Mouse (Mus musculus) gastrocnemius, adult 18-20 months (tissue): Measurements from ENCODE around the gene Sit1. TPM values are rescaled to one million over a fixed set of nuclear protein-coding genes. Genes with fewer than 3 reads are reported as not detected.

Source experiments
- DNase-seq: peaks from one replicate; pipeline ENCODE4 v3.0.0; 2021; ENCODE audit warnings: low spot score
- total RNA-seq, 2 experiments: library from RNA; stranded (reverse); gene quantifications; 2 replicates each; pipeline ENCODE4 v1.2.3; 2021

Sit1 gene
- total RNA-seq, 2 experiments from 2014 or later: not detected

GRCm38 (mm10) chr4:43470301-43470700 is 13.2 kb downstream of the Sit1 start:
- no peak for DNase-seq

GRCm38 (mm10) chr4:43466872-43467271 is 16.7 kb downstream of the Sit1 start:
- no peak for DNase-seq

- DNase-seq: no peak
These were observed 17.6 kb downstream of the Sit1 start for GRCm38 (mm10) chr4:43465935-43466334.

GRCm38 (mm10) chr4:43463102-43463501 is 20.4 kb downstream of the Sit1 start:
- no peak for DNase-seq

GRCm38 (mm10) chr4:43457124-43457523 is 26.4 kb downstream of the Sit1 start:
- DNase-seq: no peak

- no peak for DNase-seq
These were observed 27.1 kb downstream of the Sit1 start for GRCm38 (mm10) chr4:43456470-43456869.

GRCm38 (mm10) chr4:43454041-43454836 is 29.3 kb downstream of the Sit1 start, which contains the start of gene Cd72:
Gene Cd72, minus strand, starts transcription at chr4:43454628.
- no peak for DNase-seq

- no peak for DNase-seq
These were observed 30.1 kb downstream of the Sit1 start for GRCm38 (mm10) chr4:43453413-43453812.

GRCm38 (mm10) chr4:43452315-43452714 is 31.2 kb downstream of the Sit1 start:
- no peak for DNase-seq

GRCm38 (mm10) chr4:43448554-43448953 is 35.0 kb downstream of the Sit1 start:
- peak; percentile 49 for DNase-seq

- DNase-seq: peak; percentile 66
These were observed 36.3 kb downstream of the Sit1 start for GRCm38 (mm10) chr4:43447251-43447650.

GRCm38 (mm10) chr4:43443511-43443910 is 40.0 kb downstream of the Sit1 start:
- DNase-seq: no peak

- DNase-seq: peak; percentile 43
These were observed 40.8 kb downstream of the Sit1 start for GRCm38 (mm10) chr4:43442456-43443361.

GRCm38 (mm10) chr4:43442044-43442443 is 41.5 kb downstream of the Sit1 start:
- DNase-seq: peak; percentile 100

- no peak for DNase-seq
These were observed 41.9 kb downstream of the Sit1 start, which contains the start of gene Tesk1 for GRCm38 (mm10) chr4:43441639-43442038. Gene Tesk1, plus strand, starts transcription at chr4:43441939.

GRCm38 (mm10) chr4:43432832-43433231 is 50.7 kb downstream of the Sit1 start:
- DNase-seq: no peak

Other genes starting within 250 kb of the Sit1 start
- gene Atp8b5, start 216.6 kb downstream of the Sit1 start, total RNA-seq: not detected
- 10 to 100 TPM; 28.5 to 36.3 TPM for gene Rusc2, start 101.8 kb downstream of the Sit1 start, total RNA-seq
- gene Fam166b, start 54.6 kb downstream of the Sit1 start, total RNA-seq: not detected
- 10 to 100 TPM; 56.2 to 60.8 TPM for gene Tesk1, start 41.8 kb downstream of the Sit1 start, total RNA-seq
- gene Cd72, start 29.1 kb downstream of the Sit1 start, total RNA-seq: under 1 TPM in 1 of 2 experiments, not detected in 1; 0.21 TPM
- 10 to 100 TPM; 21.9 to 26.8 TPM for gene Ccdc107, start 9.2 kb upstream of the Sit1 start, total RNA-seq
- gene Arhgef39, start 16.0 kb upstream of the Sit1 start, total RNA-seq: not detected
- 1 to 10 TPM; 1.4 to 2.6 TPM for gene Car9, start 23.2 kb upstream of the Sit1 start, total RNA-seq
- 1,000 to 10,000 TPM; 6,886 to 8,782 TPM for gene Tpm2, start 40.0 kb upstream of the Sit1 start, total RNA-seq
- 10 to 100 TPM; 29.9 to 41.5 TPM for gene Creb3, start 78.6 kb upstream of the Sit1 start, total RNA-seq
- gene Tln1, start 79.0 kb upstream of the Sit1 start, total RNA-seq: 10 to 100 TPM; 50.6 to 64.8 TPM
- gene Rgp1, start 95.0 kb upstream of the Sit1 start, total RNA-seq: 10 to 100 TPM; 19.9 to 20.7 TPM
- gene Gba2, start 95.1 kb upstream of the Sit1 start, total RNA-seq: 1 to 10 TPM; 4.3 to 4.6 TPM
- gene Msmp, start 100.8 kb upstream of the Sit1 start, total RNA-seq: under 1 TPM in 1 of 2 experiments, not detected in 1; 0.55 TPM
- 10 to 100 TPM; 35.2 to 38.7 TPM for gene Npr2, start 148.2 kb upstream of the Sit1 start, total RNA-seq
- not detected for gene Spag8, start 169.9 kb upstream of the Sit1 start, total RNA-seq
- 10 to 100 TPM; 37.4 to 44.9 TPM for gene Hint2, start 172.7 kb upstream of the Sit1 start, total RNA-seq
- 10 to 100 TPM; 10.9 to 12.7 TPM for gene Tmem8b, start 185.2 kb upstream of the Sit1 start, total RNA-seq
- under 1 TPM; 0.09 to 0.16 TPM for gene Fam221b, start 185.4 kb upstream of the Sit1 start, total RNA-seq
- gene Olfr70, start 217.1 kb upstream of the Sit1 start, total RNA-seq: not detected
- not detected for gene Olfr71, start 226.5 kb upstream of the Sit1 start, total RNA-seq
- gene Hrct1, start 243.5 kb upstream of the Sit1 start, total RNA-seq: 1 to 10 TPM; 1.7 to 2.5 TPM
- gene Spaar, start 246.3 kb upstream of the Sit1 start, total RNA-seq: 1 to 10 TPM; 1.1 to 1.3 TPM